Mouse (Mus musculus): ENCODE data around the gene Ass1.

Ass1 gene

GRCm38 (mm10) chr2:31489166-31489565, 19.2 kb downstream of the Ass1 start:
- no peak for DNase-seq (ENCODE audit: low spot score in 2 of 2)

- DNase-seq (ENCODE audit: low spot score in 2 of 2), result no peak
Measured at GRCm38 (mm10) chr2:31490556-31490955, 20.5 kb downstream of the Ass1 start.

GRCm38 (mm10) chr2:31492308-31492707, 22.3 kb downstream of the Ass1 start:
- DNase-seq (ENCODE audit: low spot score in 2 of 2), result no peak

- no peak for DNase-seq (ENCODE audit: low spot score in 2 of 2)
Measured at GRCm38 (mm10) chr2:31493243-31493642, 23.2 kb downstream of the Ass1 start.

- DNase-seq (ENCODE audit: low spot score in 2 of 2), result no peak
Measured at GRCm38 (mm10) chr2:31494315-31494714, 24.3 kb downstream of the Ass1 start.

GRCm38 (mm10) chr2:31495046-31495476, 25.1 kb downstream of the Ass1 start:
- no peak for DNase-seq (ENCODE audit: low spot score in 2 of 2)

GRCm38 (mm10) chr2:31496141-31496540, 26.1 kb downstream of the Ass1 start:
- no peak for DNase-seq (ENCODE audit: low spot score in 2 of 2)

GRCm38 (mm10) chr2:31497113-31497512, 27.1 kb downstream of the Ass1 start:
- no peak for DNase-seq (ENCODE audit: low spot score in 2 of 2)

- no peak for DNase-seq (ENCODE audit: low spot score in 2 of 2)
Measured at GRCm38 (mm10) chr2:31497635-31498034, 27.6 kb downstream of the Ass1 start.

- no peak for DNase-seq (ENCODE audit: low spot score in 2 of 2)
Measured at GRCm38 (mm10) chr2:31499327-31500291, 29.6 kb downstream of the Ass1 start.

GRCm38 (mm10) chr2:31500292-31501204, 30.5 kb downstream of the Ass1 start:
- no peak for DNase-seq (ENCODE audit: low spot score in 2 of 2)

- DNase-seq (ENCODE audit: low spot score in 2 of 2), result no peak
Measured at GRCm38 (mm10) chr2:31501448-31502130, 31.6 kb downstream of the Ass1 start.

- no peak for DNase-seq (ENCODE audit: low spot score in 2 of 2)
Measured at GRCm38 (mm10) chr2:31502616-31503522, 32.9 kb downstream of the Ass1 start.

GRCm38 (mm10) chr2:31505472-31505871, 35.5 kb downstream of the Ass1 start:
- no peak for DNase-seq (ENCODE audit: low spot score in 2 of 2)

GRCm38 (mm10) chr2:31508851-31509250, 38.8 kb downstream of the Ass1 start:
- no peak for DNase-seq (ENCODE audit: low spot score in 2 of 2)

- no peak for DNase-seq (ENCODE audit: low spot score in 2 of 2)
Measured at GRCm38 (mm10) chr2:31511316-31511715, 41.3 kb downstream of the Ass1 start.

GRCm38 (mm10) chr2:31516557-31516956, 46.5 kb downstream of the Ass1 start:
- DNase-seq (ENCODE audit: low spot score in 2 of 2), result no peak

- DNase-seq (ENCODE audit: low spot score in 2 of 2), result no peak
Measured at GRCm38 (mm10) chr2:31521800-31522335, 51.9 kb downstream of the Ass1 start.

GRCm38 (mm10) chr2:31524641-31525040, 54.6 kb downstream of the Ass1 start:
- DNase-seq (ENCODE audit: low spot score in 2 of 2), result no peak

- DNase-seq (ENCODE audit: low spot score in 2 of 2), result no peak
Measured at GRCm38 (mm10) chr2:31525778-31526177, 55.8 kb downstream of the Ass1 start.

Data from natural killer cell, adult 2 months (primary cell).